Mouse (Mus musculus) gastrocnemius, postnatal 36 days (tissue): ENCODE data around the gene Vsx1. TPM values are rescaled to one million over a fixed set of nuclear protein-coding genes. Genes with fewer than 3 reads are reported as not detected.
A peak's percentile ranks its signal among the peaks of the same experiment; 100 is the strongest.

Source experiments
- DNase-seq, 2 experiments: peaks; one replicate each; pipeline ENCODE4 v3.0.0; 2022
- intact Hi-C: fragments of 180-260 bp; cut with DNase I; formaldehyde crosslinking; loops from one replicate; pipeline ENCODE4 v1.15.1; 2025
- total RNA-seq, 2 experiments: library from RNA; stranded (reverse); gene quantifications; 2 replicates each; pipeline ENCODE4 v1.2.3; 2021

Gene Vsx1
- total RNA-seq, 2 experiments from 2014 or later, result not detected

GRCm38 (mm10) chr2:150667820-150668766 lies 21.1 kb downstream of the Vsx1 start, which contains the start of gene Acss1:
Gene Acss1 (minus strand): TSS chr2:150668500.
- intact Hi-C loops, result no loop called here
- peak; percentile 52 to 68 for DNase-seq

GRCm38 (mm10) chr2:150667065-150667819 lies 21.9 kb downstream of the Vsx1 start:
- intact Hi-C loops, result no loop called here
- no peak for DNase-seq

- intact Hi-C loops, result no loop called here
- DNase-seq, result no peak
Observed at GRCm38 (mm10) chr2:150666723-150667064, 22.5 kb downstream of the Vsx1 start.

GRCm38 (mm10) chr2:150665534-150666451 lies 23.4 kb downstream of the Vsx1 start:
- no peak for DNase-seq
- intact Hi-C loops, result no loop called here

GRCm38 (mm10) chr2:150665006-150665405 lies 24.2 kb downstream of the Vsx1 start:
- DNase-seq, result no peak
- intact Hi-C loops, result no loop called here

GRCm38 (mm10) chr2:150664152-150664920 lies 24.8 kb downstream of the Vsx1 start:
- DNase-seq, result no peak
- intact Hi-C loops, result no loop called here

GRCm38 (mm10) chr2:150663255-150663654 lies 25.9 kb downstream of the Vsx1 start:
- DNase-seq, result no peak
- intact Hi-C loops, result no loop called here

GRCm38 (mm10) chr2:150662007-150662406 lies 27.2 kb downstream of the Vsx1 start:
- no peak for DNase-seq
- intact Hi-C loops, result no loop called here

GRCm38 (mm10) chr2:150660668-150661451 lies 28.3 kb downstream of the Vsx1 start:
- no peak for DNase-seq
- intact Hi-C loops, result no loop called here

GRCm38 (mm10) chr2:150660049-150660448 lies 29.1 kb downstream of the Vsx1 start:
- no peak for DNase-seq
- intact Hi-C loops, result no loop called here

GRCm38 (mm10) chr2:150656975-150657768 lies 32.0 kb downstream of the Vsx1 start:
- intact Hi-C loops, result no loop called here
- DNase-seq, result no peak

GRCm38 (mm10) chr2:150656112-150656511 lies 33.0 kb downstream of the Vsx1 start:
- no peak for DNase-seq
- intact Hi-C loops, result no loop called here

- no peak for DNase-seq
- intact Hi-C loops, result no loop called here
Observed at GRCm38 (mm10) chr2:150655290-150655689, 33.9 kb downstream of the Vsx1 start.

GRCm38 (mm10) chr2:150654814-150655213 lies 34.3 kb downstream of the Vsx1 start:
- DNase-seq, result no peak
- intact Hi-C loops, result no loop called here

GRCm38 (mm10) chr2:150651366-150651765 lies 37.8 kb downstream of the Vsx1 start:
- DNase-seq, result no peak
- intact Hi-C loops, result no loop called here

GRCm38 (mm10) chr2:150650511-150651074 lies 38.6 kb downstream of the Vsx1 start:
- no peak for DNase-seq
- intact Hi-C loops, result no loop called here

- DNase-seq, result peak in 1 of 2 experiments; percentile 27
- intact Hi-C loops, result no loop called here
Observed at GRCm38 (mm10) chr2:150648300-150648895, 40.8 kb downstream of the Vsx1 start.
